Mouse (Mus musculus) bone marrow, adult 2 months (tissue): ENCODE measurements around the gene Fbxl15.

Experiments used
- CTCF ChIP-seq: fragments of 200-500 bp; IDR thresholded peaks from 2 replicates; pipeline ENCODE4 v1.5.1; 2011; ENCODE audit warnings: low read length, control low read depth; ENCODE audit not compliant: control insufficient read depth, insufficient read depth
- POLR2A ChIP-seq: fragments of 200-500 bp; IDR thresholded peaks from 2 replicates; pipeline ENCODE4 v1.6.1; 2011; ENCODE audit warnings: low read depth, mild to moderate bottlenecking, control low read depth, low read length, borderline replicate concordance; ENCODE audit not compliant: control insufficient read depth

DNA sequence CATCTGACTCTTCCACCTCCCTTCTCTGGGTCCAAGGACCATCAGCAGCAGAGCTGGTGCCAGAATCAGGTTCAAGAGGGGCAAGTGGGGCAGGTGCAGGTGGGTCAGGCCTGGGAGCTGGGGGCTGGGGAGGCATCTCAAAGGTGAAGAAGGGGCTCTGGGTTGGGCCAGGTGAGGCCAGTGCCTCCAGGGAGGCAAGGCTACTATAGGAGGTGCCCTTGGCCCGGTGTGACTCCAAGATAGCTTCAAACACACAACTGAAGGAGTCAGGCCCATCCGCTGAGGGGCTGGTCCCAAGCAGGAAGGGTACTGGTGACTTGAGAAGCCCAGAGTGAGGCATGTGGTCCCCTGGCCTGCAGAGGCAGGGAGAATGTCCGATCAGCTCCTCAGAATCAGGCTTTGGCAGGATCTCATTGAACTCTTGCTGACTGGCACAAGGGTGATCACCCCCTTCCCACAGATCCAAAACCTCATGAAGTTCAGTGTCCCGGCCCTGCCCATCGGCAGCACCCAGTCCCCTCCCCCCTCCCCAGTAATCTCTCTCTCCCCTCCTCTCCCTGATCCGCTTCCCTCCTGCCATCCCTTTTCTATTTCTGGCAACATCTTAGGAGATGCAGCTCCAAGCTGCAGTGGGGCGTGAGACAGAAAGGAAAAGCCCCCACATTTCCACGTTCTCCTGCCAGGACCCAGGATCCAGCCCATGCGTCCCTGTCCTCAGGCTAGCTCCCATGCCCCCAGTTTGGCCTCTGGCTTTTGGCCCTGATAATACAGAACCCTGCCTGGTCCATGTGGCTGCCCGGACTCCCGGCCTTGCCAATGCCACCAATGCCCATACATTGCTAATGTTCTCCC lies 5.6 kb upstream of the Fbxl15 start:
- TF ChIP-seq POLR2A (no peak), CTCF (no peak)
